Mouse (Mus musculus): Measurements from ENCODE around the gene Hsdl2. TPM values are rescaled to one million over a fixed set of nuclear protein-coding genes. Genes with fewer than 3 reads are reported as not detected.

Hsdl2 gene
- polyA plus RNA-seq, 1 experiment from 2014 or later, result 22.6 TPM

- Histone ChIP-seq H3K9me3 (replicated peaks) (no peaks in the 10 kb centered on the region), H3K27me3 (ENCODE audit: low read depth, poor library complexity, severe bottlenecking) (no peaks in the 10 kb centered on the region), H3K27ac (replicated peaks) (no peak overlapping the region), H3K4me3 (no peak overlapping the region), H3K36me3 (no peaks in the 10 kb centered on the region), H3K4me1 (no peaks in the 10 kb centered on the region)
- no peak for DNase-seq (ENCODE audit: low spot score)
- WGBS, result 87% methylated on average over 11 of the region's 11 CpGs
Measured at GRCm38 (mm10) chr4:59572521-59573118, 8.7 kb upstream of the Hsdl2 start.

GRCm38 (mm10) chr4:59575184-59575958 lies 6.0 kb upstream of the Hsdl2 start:
- H3K4me3 ChIP-seq, result no peak overlapping the region
- no peak for DNase-seq (ENCODE audit: low spot score)
- no peaks in the 10 kb centered on the region for H3K9me3 ChIP-seq (replicated peaks)
- H3K36me3 ChIP-seq, result no peaks in the 10 kb centered on the region
- no peak overlapping the region for H3K27ac ChIP-seq (replicated peaks)
- H3K27me3 ChIP-seq (ENCODE audit: low read depth, poor library complexity, severe bottlenecking), result 0 out of 2 replicates have a peak, but pooled peaks cover 8% of the 10 kb centered on the region
- WGBS, result 88% methylated on average over 11 of the region's 11 CpGs
- H3K4me1 ChIP-seq, result peaks cover 4% of the 10 kb centered on the region

GRCm38 (mm10) chr4:59580495-59581281 lies 675 bp upstream of the Hsdl2 start:
- peak overlapping the region; percentile 85 for H3K27ac ChIP-seq (replicated peaks)
- peaks cover 15% of the 10 kb centered on the region for H3K4me1 ChIP-seq
- under 1% methylated on average over 23 of the region's 23 CpGs for WGBS
- H3K9me3 ChIP-seq (replicated peaks), result no peaks in the 10 kb centered on the region
- H3K36me3 ChIP-seq, result no peaks in the 10 kb centered on the region
- peak; percentile 45 for DNase-seq (ENCODE audit: low spot score)
- peak overlapping the region; percentile 81 for H3K4me3 ChIP-seq
- H3K27me3 ChIP-seq (ENCODE audit: low read depth, poor library complexity, severe bottlenecking), result peaks cover 8% of the 10 kb centered on the region; the same call in 1 of the 2 replicates

GRCm38 (mm10) chr4:59582186-59582585 lies 823 bp downstream of the Hsdl2 start:
- WGBS, result 36% methylated on average over 6 of the region's 6 CpGs

GRCm38 (mm10) chr4:59585097-59585496 lies 3.7 kb downstream of the Hsdl2 start:
- Histone ChIP-seq H3K27me3 (ENCODE audit: low read depth, poor library complexity, severe bottlenecking) (no peaks in the 10 kb centered on the region; the same call in 1 of the 2 replicates), H3K4me1 (peaks cover 14% of the 10 kb centered on the region), H3K27ac (replicated peaks) (no peak overlapping the region), H3K9me3 (replicated peaks) (no peaks in the 10 kb centered on the region), H3K4me3 (no peak overlapping the region), H3K36me3 (no peaks in the 10 kb centered on the region)
- no peak for DNase-seq (ENCODE audit: low spot score)
- WGBS, result 81% methylated on average over 5 of the region's 5 CpGs

More at GRCm38 (mm10) chr4:59582186-59582585, 823 bp downstream of the Hsdl2 start:
- DNase-seq (ENCODE audit: low spot score), result no peak
- H3K4me3 ChIP-seq, result peak overlapping the region; percentile 81
- peaks cover 8% of the 10 kb centered on the region; the same call in 1 of the 2 replicates for H3K27me3 ChIP-seq (ENCODE audit: low read depth, poor library complexity, severe bottlenecking)
- H3K9me3 ChIP-seq (replicated peaks), result no peaks in the 10 kb centered on the region
- H3K27ac ChIP-seq (replicated peaks), result no peak overlapping the region
- no peaks in the 10 kb centered on the region for H3K36me3 ChIP-seq
- peaks cover 15% of the 10 kb centered on the region for H3K4me1 ChIP-seq

- H3K36me3 ChIP-seq, result no peaks in the 10 kb centered on the region
- H3K27me3 ChIP-seq (ENCODE audit: low read depth, poor library complexity, severe bottlenecking), result no peaks in the 10 kb centered on the region; the same call in 1 of the 2 replicates
- WGBS, result 77% methylated on average over 2 of the region's 2 CpGs
- H3K4me3 ChIP-seq, result no peak overlapping the region
- H3K27ac ChIP-seq (replicated peaks), result no peak overlapping the region
- H3K4me1 ChIP-seq, result 0 out of 2 replicates have a peak, but pooled peaks cover under 1% of the 10 kb centered on the region
- DNase-seq (ENCODE audit: low spot score), result no peak
- H3K9me3 ChIP-seq (replicated peaks), result no peaks in the 10 kb centered on the region
Measured at GRCm38 (mm10) chr4:59587215-59587871, 6.0 kb downstream of the Hsdl2 start.

- 90% methylated on average over 1 of the region's 1 CpGs for WGBS
- H3K4me1 ChIP-seq, result no peaks in the 10 kb centered on the region
Measured at GRCm38 (mm10) chr4:59587872-59588226, 6.5 kb downstream of the Hsdl2 start.

GRCm38 (mm10) chr4:59594614-59595013 lies 13.3 kb downstream of the Hsdl2 start:
- no peak overlapping the region for H3K27ac ChIP-seq (replicated peaks)
- H3K27me3 ChIP-seq (ENCODE audit: low read depth, poor library complexity, severe bottlenecking), result no peaks in the 10 kb centered on the region
- H3K36me3 ChIP-seq, result no peaks in the 10 kb centered on the region
- 78% methylated on average over 2 of the region's 2 CpGs for WGBS
- H3K4me3 ChIP-seq, result no peak overlapping the region
- no peak for DNase-seq (ENCODE audit: low spot score)
- no peaks in the 10 kb centered on the region for H3K4me1 ChIP-seq
- H3K9me3 ChIP-seq (replicated peaks), result no peaks in the 10 kb centered on the region

More at GRCm38 (mm10) chr4:59587872-59588226, 6.5 kb downstream of the Hsdl2 start:
- no peak for DNase-seq (ENCODE audit: low spot score)
- Histone ChIP-seq H3K4me3 (no peak overlapping the region), H3K9me3 (replicated peaks) (no peaks in the 10 kb centered on the region), H3K36me3 (no peaks in the 10 kb centered on the region), H3K27me3 (ENCODE audit: low read depth, poor library complexity, severe bottlenecking) (no peaks in the 10 kb centered on the region), H3K27ac (replicated peaks) (no peak overlapping the region)

GRCm38 (mm10) chr4:59596556-59596955 lies 15.2 kb downstream of the Hsdl2 start:
- no peaks in the 10 kb centered on the region for H3K4me1 ChIP-seq
- H3K27me3 ChIP-seq (ENCODE audit: low read depth, poor library complexity, severe bottlenecking), result no peaks in the 10 kb centered on the region
- no peaks in the 10 kb centered on the region for H3K36me3 ChIP-seq
- H3K9me3 ChIP-seq (replicated peaks), result no peaks in the 10 kb centered on the region
- no peak overlapping the region for H3K4me3 ChIP-seq
- 90% methylated on average over 2 of the region's 2 CpGs for WGBS
- no peak for DNase-seq (ENCODE audit: low spot score)
- no peak overlapping the region for H3K27ac ChIP-seq (replicated peaks)

- 87% methylated on average over 4 of the region's 4 CpGs for WGBS
Measured at GRCm38 (mm10) chr4:59602704-59603103, 21.3 kb downstream of the Hsdl2 start.

GRCm38 (mm10) chr4:59604892-59605291 lies 23.5 kb downstream of the Hsdl2 start:
- Histone ChIP-seq H3K9me3 (replicated peaks) (no peaks in the 10 kb centered on the region), H3K27me3 (ENCODE audit: low read depth, poor library complexity, severe bottlenecking) (no peaks in the 10 kb centered on the region), H3K27ac (replicated peaks) (no peak overlapping the region), H3K4me3 (no peak overlapping the region), H3K4me1 (no peaks in the 10 kb centered on the region), H3K36me3 (no peaks in the 10 kb centered on the region)
- DNase-seq (ENCODE audit: low spot score), result no peak
- 81% methylated on average over 3 of the region's 3 CpGs for WGBS

More at GRCm38 (mm10) chr4:59602704-59603103, 21.3 kb downstream of the Hsdl2 start:
- Histone ChIP-seq H3K27ac (replicated peaks) (no peak overlapping the region), H3K27me3 (ENCODE audit: low read depth, poor library complexity, severe bottlenecking) (no peaks in the 10 kb centered on the region), H3K36me3 (no peaks in the 10 kb centered on the region), H3K9me3 (replicated peaks) (no peaks in the 10 kb centered on the region), H3K4me3 (no peak overlapping the region), H3K4me1 (no peaks in the 10 kb centered on the region)
- DNase-seq (ENCODE audit: low spot score), result no peak

GRCm38 (mm10) chr4:59605501-59605900 lies 24.1 kb downstream of the Hsdl2 start:
- no peak for DNase-seq (ENCODE audit: low spot score)
- no peaks in the 10 kb centered on the region for H3K9me3 ChIP-seq (replicated peaks)
- H3K36me3 ChIP-seq, result no peaks in the 10 kb centered on the region
- no peak overlapping the region for H3K4me3 ChIP-seq
- WGBS, result 95% methylated on average over 3 of the region's 3 CpGs
- no peak overlapping the region for H3K27ac ChIP-seq (replicated peaks)
- no peaks in the 10 kb centered on the region for H3K27me3 ChIP-seq (ENCODE audit: low read depth, poor library complexity, severe bottlenecking)
- no peaks in the 10 kb centered on the region for H3K4me1 ChIP-seq

Measured in midbrain, embryonic 10.5 days (tissue).